Mouse (Mus musculus) MEL (cell line): ENCODE measurements at regions not wholly inside any gene's neighbourhood (a gene's known extent, or its start where the extent isn't known, plus 50 kb on each side); places are given as distances from the start of the nearest gene placed in this dataset.
"Not testable (repeated sequence)": the region's sequence is repeated elsewhere in the genome, so short reads cannot be mapped to it uniquely, and the experiment has no call there.

Source experiments
- CTCF ChIP-seq, 3 experiments: IDR thresholded peaks in 2 of 3; conservative IDR thresholded peaks in 1 of 3; 2 replicates each; pipeline ENCODE4 v1.5.1; 2011 to 2012; ENCODE audit warnings: low read length in 3 of 3, low read depth in 2 of 3, mild to moderate bottlenecking in 2 of 3, improper control_type of control experiment in 1 of 3, inconsistent platforms in 1 of 3, mixed read lengths in 1 of 3, moderate library complexity in 1 of 3; ENCODE audit not compliant: control insufficient read depth in 1 of 3, insufficient read depth in 1 of 3, poor library complexity in 1 of 3, severe bottlenecking in 1 of 3
- ELF1 ChIP-seq: IDR thresholded peaks from 2 replicates; pipeline ENCODE4 v1.6.1; 2014; ENCODE audit warnings: low read depth, mild to moderate bottlenecking, inconsistent platforms, low read length, improper control_type of control experiment, moderate library complexity
- HCFC1 ChIP-seq: IDR thresholded peaks from 2 replicates; pipeline ENCODE4 v1.6.1; 2012; ENCODE audit warnings: low read depth, mild to moderate bottlenecking, inconsistent platforms, low read length, improper control_type of control experiment, moderate library complexity
- MEF2A ChIP-seq: IDR thresholded peaks from 2 replicates; pipeline ENCODE4 v1.6.1; 2014; ENCODE audit warnings: low read depth, mild to moderate bottlenecking, inconsistent platforms, low read length, improper control_type of control experiment; ENCODE audit not compliant: poor library complexity, insufficient replicate concordance, severe bottlenecking; ENCODE audit errors: extremely low read depth
- MYC ChIP-seq: IDR thresholded peaks from 2 replicates; pipeline ENCODE4 v1.6.1; 2011; ENCODE audit warnings: low read depth, mild to moderate bottlenecking, low read length, improper control_type of control experiment, moderate library complexity
- POLR2A ChIP-seq, 2 experiments: IDR thresholded peaks; 2 replicates each; pipeline ENCODE4 v1.6.1; 2011 to 2012; ENCODE audit warnings: low read length in 2 of 2, mild to moderate bottlenecking in 2 of 2, control low read depth in 1 of 2, improper control_type of control experiment in 1 of 2, low read depth in 1 of 2, moderate library complexity in 1 of 2; ENCODE audit not compliant: control insufficient read depth in 1 of 2, insufficient read depth in 1 of 2, poor library complexity in 1 of 2
- TBP ChIP-seq: IDR thresholded peaks from 2 replicates; pipeline ENCODE4 v1.8.0; 2011; ENCODE audit warnings: low read depth, low read length, improper control_type of control experiment
- TCF12 ChIP-seq: IDR thresholded peaks from 2 replicates; pipeline ENCODE4 v1.6.1; 2014; ENCODE audit warnings: low read depth, mild to moderate bottlenecking, inconsistent platforms, low read length, improper control_type of control experiment, moderate library complexity
- USF2 ChIP-seq, 2 experiments: IDR thresholded peaks; 2 replicates each; pipeline ENCODE4 v1.6.1; 2011 to 2012; ENCODE audit warnings: improper control_type of control experiment in 2 of 2, low read length in 2 of 2, borderline replicate concordance in 1 of 2, inconsistent platforms in 1 of 2, low read depth in 1 of 2, mild to moderate bottlenecking in 1 of 2; ENCODE audit not compliant: insufficient read depth in 1 of 2

DNA sequence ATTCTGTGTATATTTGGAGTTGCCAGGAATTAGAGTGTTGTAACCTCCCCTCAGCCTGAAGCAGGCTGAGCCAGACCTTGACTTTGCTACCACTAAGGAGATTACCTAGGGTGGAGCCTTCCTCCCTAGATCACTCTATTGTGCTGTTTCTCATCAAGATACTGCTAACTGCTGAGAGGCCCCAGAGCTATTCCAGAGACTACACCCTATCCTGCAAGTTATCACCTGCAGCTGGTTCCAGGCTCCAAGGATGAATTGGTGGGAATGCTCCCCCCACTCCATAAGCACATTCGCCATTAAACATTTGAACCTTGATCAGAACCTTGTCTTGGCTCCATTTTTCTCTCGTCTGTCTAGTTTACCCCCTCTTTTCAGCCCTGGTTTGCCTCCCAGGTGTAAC, 230.5 kb upstream of the Akr1e1 start:
- TF ChIP-seq MEF2A; CTCF (IDR thresholded peaks at IDR 0.05 in 2 of 3, conservative IDR thresholded peaks at IDR 0.05 in 1 of 3; ENCODE audit: control insufficient read depth in 1 of 3, insufficient read depth in 1 of 3, low read depth in 2 of 3, low read length in 3 of 3, poor library complexity in 1 of 3, severe bottlenecking in 1 of 3); TCF12; ELF1; POLR2A (IDR thresholded peaks at IDR 0.05; ENCODE audit: control insufficient read depth in 1 of 2, insufficient read depth in 1 of 2, low read depth in 1 of 2, low read length in 2 of 2, poor library complexity in 1 of 2); MYC; USF2 (IDR thresholded peaks at IDR 0.05; ENCODE audit: borderline replicate concordance in 1 of 2, insufficient read depth in 1 of 2, low read depth in 1 of 2, low read length in 2 of 2); HCFC1; TBP: not testable (repeated sequence)
